Mouse (Mus musculus) lung, adult 2 months (tissue): Measurements from ENCODE around the gene Mroh8. TPM values are rescaled to one million over a fixed set of nuclear protein-coding genes. Genes with fewer than 3 reads are reported as not detected.

ENCODE experiments used
- DNase-seq: peaks from one replicate; pipeline ENCODE4 v3.0.0; 2022
- H3K4me1 ChIP-seq: fragments of 200-500 bp; 2 replicates; pipeline ENCODE4 v1.6.1; 2011; ENCODE audit warnings: low read length; ENCODE audit not compliant: control insufficient read depth, insufficient read depth
- H3K4me3 ChIP-seq: fragments of 200-500 bp; replicated peaks from 2 replicates; pipeline ENCODE3; 2011; ENCODE audit warnings: low read depth, mild to moderate bottlenecking, control low read depth, low read length; ENCODE audit errors: extremely low read depth
- CTCF ChIP-seq: fragments of 200-500 bp; IDR thresholded peaks from 2 replicates; pipeline ENCODE4 v1.5.1; 2011; ENCODE audit warnings: mild to moderate bottlenecking, low read length, control low read depth; ENCODE audit not compliant: insufficient read depth
- POLR2A ChIP-seq: fragments of 200-500 bp; IDR thresholded peaks from 2 replicates; pipeline ENCODE4 v1.6.1; 2011; ENCODE audit warnings: low read depth, mild to moderate bottlenecking, control low read depth, low read length, borderline replicate concordance; ENCODE audit errors: extremely low read depth
- WGBS: fragments of 180-500 bp; shearing (Covaris S2); methylation state at CpG from one replicate; pipeline ENCODE4 v1.1.7; 2018; 5-methylcytosine and 5-hydroxymethylcytosine counted together
- polyA plus RNA-seq: library from polyadenylated mRNA; depleted of rRNA; stranded (reverse); fragments of >200 nt; gene quantifications from 2 replicates; pipeline ENCODE4 v1.2.3, GENCODE M21; 2012

The Mroh8 gene
- polyA plus RNA-seq, 1 experiment, result 0.17 TPM

DNA sequence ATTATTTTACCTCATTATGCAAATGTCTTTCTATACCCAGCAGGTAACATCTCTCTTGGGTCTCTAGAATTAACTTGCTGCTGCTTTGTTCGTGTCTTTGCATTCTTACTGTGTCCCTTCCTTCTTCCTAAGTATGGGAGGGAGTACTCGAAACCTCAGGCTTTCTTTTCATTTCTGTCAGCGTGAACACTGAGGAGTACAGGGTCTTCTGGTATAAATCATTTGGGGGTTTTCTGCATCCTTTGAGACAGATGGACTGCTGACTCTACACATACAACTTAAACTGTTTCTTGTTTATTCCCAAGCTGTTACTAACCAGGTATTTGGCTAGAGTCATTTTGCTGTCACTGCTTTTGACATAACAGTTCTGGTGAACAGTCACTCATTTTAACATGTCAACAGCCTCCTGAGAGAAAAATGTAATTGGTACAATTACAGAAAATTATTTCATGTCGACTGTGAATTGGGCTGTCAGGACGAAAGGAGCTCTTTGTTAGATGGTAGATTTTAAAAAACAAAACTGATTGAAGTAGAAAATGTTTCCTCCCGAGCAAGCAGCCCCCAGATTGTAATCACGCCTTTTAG lies 16.8 kb upstream of the Mroh8 start:
- no peak for DNase-seq
- H3K4me1 ChIP-seq, result no peaks in the 10 kb centered on the region
- no peak overlapping the region for H3K4me3 ChIP-seq
- no peak for TF ChIP-seq POLR2A
- no peak for TF ChIP-seq CTCF
- WGBS, result 83% methylated on average over 7 of the region's 7 CpGs

DNA sequence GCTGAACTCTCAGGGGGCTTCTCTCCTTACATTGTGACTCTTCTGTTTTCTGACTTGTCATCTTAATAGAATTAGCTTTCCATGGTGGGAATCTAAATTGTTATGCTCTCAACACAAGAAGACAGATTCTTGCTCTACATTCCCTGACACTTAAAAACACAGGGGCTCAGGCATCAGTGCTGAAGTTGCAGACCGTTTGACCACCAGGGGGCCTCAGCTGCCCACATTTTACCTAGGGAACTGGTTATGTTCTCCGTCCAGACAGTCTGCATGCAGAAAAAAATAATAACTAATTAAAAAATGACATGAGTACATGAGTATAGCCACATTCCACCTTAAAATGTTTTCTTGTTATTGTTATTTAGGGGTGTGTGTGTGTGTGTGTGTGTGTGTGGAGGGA lies 12.7 kb upstream of the Mroh8 start:
- DNase-seq, result peak; percentile 65
- WGBS, result 8% methylated on average over 2 of the region's 2 CpGs
- H3K4me1 ChIP-seq, result no peaks in the 10 kb centered on the region; the same call in 1 of the 2 replicates
- H3K4me3 ChIP-seq, result no peak overlapping the region
- no peak for TF ChIP-seq POLR2A
- TF ChIP-seq CTCF, result peak; percentile 85

DNA sequence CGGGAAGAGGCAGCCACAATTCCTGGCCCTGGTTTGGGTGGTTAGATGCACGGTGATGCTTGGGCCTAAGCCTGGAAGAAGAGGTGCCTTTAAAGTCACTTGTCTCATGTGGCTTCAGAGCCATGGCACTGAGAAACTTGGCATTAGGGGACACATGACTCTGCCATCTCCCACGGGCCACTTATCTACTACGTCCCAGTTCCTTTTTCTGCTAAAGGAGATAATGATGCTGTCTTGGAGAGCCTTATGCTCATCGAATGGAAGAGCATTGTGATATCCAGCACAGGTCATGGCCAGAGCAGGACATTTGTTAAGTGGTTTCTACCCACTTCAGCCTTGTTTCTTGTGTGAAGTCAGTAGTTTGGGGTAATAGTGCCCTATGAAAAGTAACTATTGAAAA lies 9.6 kb upstream of the Mroh8 start:
- 78% methylated on average over 5 of the region's 5 CpGs for WGBS
- no peak overlapping the region for H3K4me3 ChIP-seq
- no peaks in the 10 kb centered on the region; the same call in 1 of the 2 replicates for H3K4me1 ChIP-seq
- TF ChIP-seq POLR2A, result no peak
- no peak for TF ChIP-seq CTCF
- no peak for DNase-seq

DNA sequence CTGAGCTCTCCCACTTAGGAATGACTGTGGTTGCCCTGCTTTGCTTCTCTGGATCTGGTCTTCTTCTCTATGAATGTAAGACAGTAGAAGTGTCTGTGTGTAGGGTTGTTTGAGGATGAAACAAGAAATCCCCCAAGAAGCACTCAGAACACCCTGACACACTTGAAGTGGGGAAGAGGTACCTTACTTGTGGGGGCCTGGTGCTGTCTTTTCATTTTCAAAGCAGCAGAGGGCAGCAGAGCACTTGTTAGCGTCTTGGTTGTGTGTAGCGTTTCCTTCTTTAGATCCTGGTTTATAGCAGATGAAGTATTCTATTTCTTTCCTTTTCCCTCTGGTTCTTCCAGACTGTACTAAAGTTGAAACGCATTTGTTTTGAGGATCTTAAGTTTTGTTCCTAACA lies 8.2 kb upstream of the Mroh8 start:
- TF ChIP-seq POLR2A (no peak), CTCF (peak; percentile 40)
- WGBS, result 15% methylated on average over 3 of the region's 3 CpGs
- Histone ChIP-seq H3K4me3 (no peak overlapping the region), H3K4me1 (no peaks in the 10 kb centered on the region; the same call in 1 of the 2 replicates)
- DNase-seq, result peak; percentile 28

DNA sequence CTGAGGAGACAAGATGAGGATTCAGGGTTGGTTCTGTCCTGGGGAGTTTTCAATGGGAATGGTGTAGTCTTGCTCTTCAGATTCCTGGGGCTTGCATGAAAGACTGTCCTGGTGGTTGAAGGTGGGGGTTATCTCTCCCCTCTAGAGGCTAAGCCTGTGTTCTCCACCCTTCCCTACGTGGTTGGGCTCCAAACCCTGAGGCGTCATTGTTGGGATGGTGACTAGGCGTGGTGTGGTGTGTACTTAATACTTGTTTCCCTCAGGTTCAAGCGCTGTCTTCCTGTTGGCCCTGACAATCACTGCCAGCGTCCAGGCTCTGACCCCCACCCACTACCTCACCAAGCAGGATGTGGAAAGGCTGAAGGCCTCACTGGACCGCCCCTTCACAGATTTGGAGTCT lies 4.0 kb upstream of the Mroh8 start:
- Histone ChIP-seq H3K4me1 (peaks cover 6% of the 10 kb centered on the region), H3K4me3 (no peak overlapping the region)
- no peak for DNase-seq
- 54% methylated on average over 6 of the region's 6 CpGs for WGBS
- TF ChIP-seq CTCF (no peak), POLR2A (no peak)

DNA sequence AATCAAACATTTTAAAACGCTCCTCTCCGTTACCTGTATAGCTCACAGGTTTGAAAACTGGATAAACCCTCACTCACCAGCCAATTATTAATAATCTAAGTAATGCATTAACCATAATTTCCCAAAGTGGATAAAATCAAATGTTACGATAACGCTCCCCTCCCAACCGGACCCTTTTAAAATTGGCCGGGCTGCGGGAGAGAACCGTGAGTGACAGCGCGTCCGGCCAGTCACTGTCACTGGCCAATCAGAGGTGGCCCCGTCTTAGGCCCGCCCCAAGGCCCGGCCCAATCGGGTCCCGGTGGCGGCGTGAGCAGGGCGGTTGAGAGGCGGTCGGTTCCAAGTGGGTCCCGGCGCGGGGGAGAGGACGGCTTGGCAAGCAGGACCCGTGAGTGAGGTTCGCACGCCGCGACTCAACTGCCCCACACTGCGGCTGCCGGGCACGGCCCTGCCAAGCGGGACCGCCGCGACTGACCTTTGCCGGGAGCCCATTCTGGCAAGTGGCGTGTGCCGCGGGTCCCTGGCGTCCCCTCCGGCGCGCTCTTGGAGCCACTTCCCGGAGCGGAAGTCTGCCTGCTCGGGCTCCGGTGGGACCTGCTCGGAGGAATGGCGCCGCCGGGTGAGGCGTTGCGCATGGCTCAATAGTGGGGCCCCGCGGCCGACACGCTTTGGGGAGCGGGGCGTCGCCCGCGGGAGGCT lies 483 bp downstream of the Mroh8 start, which contains the start of gene Rpn2:
Gene Rpn2 (plus strand): TSS at position 301 of the 699 bp plus-strand sequence.
- peak; percentile 97 for DNase-seq
- TF ChIP-seq POLR2A (peak; percentile 54; the same call in 1 of the 2 replicates), CTCF (no peak)
- Histone ChIP-seq H3K4me3 (peak within 1 kb of the TSS; percentile 79), H3K4me1 (peaks cover 6% of the 10 kb centered on the region)
- 1% methylated on average over 64 of the region's 64 CpGs for WGBS

DNA sequence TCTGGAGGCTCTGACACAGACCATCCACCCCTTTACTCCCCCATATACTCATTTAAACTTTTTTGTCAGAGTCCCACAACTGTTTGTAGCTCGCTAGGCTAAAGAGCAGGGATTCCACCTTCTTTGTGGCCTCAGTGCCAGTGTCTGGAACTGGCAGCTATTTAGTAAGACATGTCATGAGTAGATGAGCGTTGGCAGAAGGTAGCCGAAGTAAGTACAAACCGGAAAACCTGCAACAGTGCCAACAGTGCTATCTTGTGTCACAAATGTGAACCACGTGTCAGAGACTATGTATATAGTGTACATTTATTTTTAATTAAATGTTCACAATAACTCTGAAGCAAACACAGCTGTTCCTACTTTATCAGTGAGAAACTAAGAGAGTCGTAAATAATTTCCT lies 15.5 kb downstream of the Mroh8 start:
- WGBS, result 59% methylated on average over 6 of the region's 6 CpGs
- no peak for DNase-seq
- no peak for TF ChIP-seq CTCF
- no peak for TF ChIP-seq POLR2A
- H3K4me1 ChIP-seq, result no peaks in the 10 kb centered on the region
- no peak overlapping the region for H3K4me3 ChIP-seq

DNA sequence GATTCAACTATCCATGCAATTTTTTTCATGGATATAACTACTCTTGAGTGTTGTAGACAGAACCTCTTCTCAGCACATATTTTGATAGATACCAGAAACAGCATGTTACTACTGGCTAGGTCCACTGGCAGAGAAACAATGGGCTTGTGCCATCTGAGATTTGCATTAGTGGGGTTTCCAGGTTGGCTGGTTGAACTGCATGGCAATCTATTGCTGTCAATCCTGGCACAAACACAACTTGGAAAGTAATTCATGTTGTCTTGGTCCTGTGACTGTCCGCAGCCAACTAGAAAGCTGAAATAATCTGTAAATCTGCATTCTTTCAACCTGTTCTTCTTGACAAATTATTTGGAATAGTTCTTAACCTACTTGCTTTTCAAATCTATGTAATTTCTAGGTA lies 16.2 kb downstream of the Mroh8 start:
- DNase-seq, result no peak
- H3K4me1 ChIP-seq, result no peaks in the 10 kb centered on the region
- 87% methylated on average over 1 of the region's 1 CpGs for WGBS
- no peak overlapping the region for H3K4me3 ChIP-seq
- no peak for TF ChIP-seq CTCF
- no peak for TF ChIP-seq POLR2A

DNA sequence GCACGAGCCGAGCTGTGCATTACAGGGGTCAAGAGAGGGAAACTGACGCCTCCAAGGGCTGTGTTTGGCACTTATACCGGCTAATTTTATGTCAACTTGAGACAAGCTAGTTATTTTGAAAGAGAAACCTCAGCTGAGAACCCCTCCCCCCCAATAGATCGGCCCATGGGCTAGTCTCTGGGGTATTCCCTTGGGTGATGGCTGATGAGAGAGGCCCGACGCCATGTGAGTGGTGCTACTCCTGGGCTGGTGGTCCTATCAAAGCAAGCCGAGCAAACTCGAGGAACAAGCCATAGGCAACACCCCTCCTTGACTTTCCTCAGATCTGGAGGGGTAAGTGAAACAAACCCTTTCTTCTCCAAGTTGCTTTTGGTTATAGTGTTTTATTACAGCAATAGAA lies 16.8 kb downstream of the Mroh8 start:
- TF ChIP-seq CTCF, result no peak
- TF ChIP-seq POLR2A, result no peak
- DNase-seq, result no peak
- 52% methylated on average over 9 of the region's 9 CpGs for WGBS
- no peak overlapping the region for H3K4me3 ChIP-seq
- H3K4me1 ChIP-seq, result no peaks in the 10 kb centered on the region

DNA sequence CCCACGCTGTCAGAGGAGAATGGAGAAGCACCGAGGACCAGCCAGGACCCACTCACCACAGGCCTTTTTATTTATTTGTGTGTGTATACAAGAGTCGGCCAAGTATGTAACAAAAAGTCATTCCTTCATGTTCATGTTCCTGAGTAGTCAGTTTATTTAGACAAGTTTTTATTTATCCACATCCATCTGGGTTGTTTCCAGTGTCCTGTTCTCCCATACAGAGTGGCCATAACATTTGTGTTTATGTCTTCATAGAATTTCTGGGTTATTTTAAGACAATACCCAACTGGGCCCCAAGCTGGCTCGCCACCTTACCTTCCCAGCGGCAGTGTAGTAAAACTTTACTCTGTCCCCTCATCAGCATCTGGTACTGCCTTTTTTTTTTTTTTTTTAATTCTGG lies 17.4 kb downstream of the Mroh8 start:
- TF ChIP-seq POLR2A, result no peak
- no peak for TF ChIP-seq CTCF
- WGBS, result 57% methylated on average over 5 of the region's 5 CpGs

More for the DNA sequence above, 17.4 kb downstream of the Mroh8 start:
- no peak for DNase-seq
- H3K4me1 ChIP-seq, result no peaks in the 10 kb centered on the region
- no peak overlapping the region for H3K4me3 ChIP-seq
